Mouse (Mus musculus) thymus, postnatal 10 days (tissue): ENCODE measurements at regions not wholly inside any gene's neighbourhood (a gene's known extent, or its start where the extent isn't known, plus 50 kb on each side); places are given as distances from the start of the nearest gene placed in this dataset.

Experiments used
- DNase-seq, 2 experiments: peaks; one replicate each; pipeline ENCODE4 v3.0.0; 2021; ENCODE audit warnings: low spot score in 2 of 2

- DNase-seq, result no peak
Observed at GRCm38 (mm10) chr10:17650997-17651750, 71.8 kb upstream of the Cited2 start.

- DNase-seq, result no peak
Observed at GRCm38 (mm10) chr10:17653325-17653724, 69.7 kb upstream of the Cited2 start.

GRCm38 (mm10) chr10:17653785-17654184, 69.2 kb upstream of the Cited2 start:
- no peak for DNase-seq

- no peak for DNase-seq
Observed at GRCm38 (mm10) chr10:17654308-17654858, 68.6 kb upstream of the Cited2 start.

- DNase-seq, result no peak
Observed at GRCm38 (mm10) chr10:17655459-17656051, 67.5 kb upstream of the Cited2 start.

GRCm38 (mm10) chr10:17656305-17656704, 66.7 kb upstream of the Cited2 start:
- no peak for DNase-seq

- peak in 1 of 2 experiments; percentile 22 for DNase-seq
Observed at GRCm38 (mm10) chr10:17656872-17657482, 66.0 kb upstream of the Cited2 start.

GRCm38 (mm10) chr10:17659575-17659974, 63.4 kb upstream of the Cited2 start:
- no peak for DNase-seq

GRCm38 (mm10) chr10:17660836-17661452, 62.1 kb upstream of the Cited2 start:
- no peak for DNase-seq

- DNase-seq, result no peak
Observed at GRCm38 (mm10) chr10:17666089-17666488, 56.9 kb upstream of the Cited2 start.

- DNase-seq, result no peak
Observed at GRCm38 (mm10) chr10:17669401-17669800, 53.6 kb upstream of the Cited2 start.
